Mouse (Mus musculus) R1 (cell line): ENCODE measurements around the gene Asic4.

Source experiments
- DNase-seq: peaks from one replicate; pipeline ENCODE4 v3.0.0-alpha.2; 2018; ENCODE audit warnings: low read depth, low spot score

Asic4 gene

DNA sequence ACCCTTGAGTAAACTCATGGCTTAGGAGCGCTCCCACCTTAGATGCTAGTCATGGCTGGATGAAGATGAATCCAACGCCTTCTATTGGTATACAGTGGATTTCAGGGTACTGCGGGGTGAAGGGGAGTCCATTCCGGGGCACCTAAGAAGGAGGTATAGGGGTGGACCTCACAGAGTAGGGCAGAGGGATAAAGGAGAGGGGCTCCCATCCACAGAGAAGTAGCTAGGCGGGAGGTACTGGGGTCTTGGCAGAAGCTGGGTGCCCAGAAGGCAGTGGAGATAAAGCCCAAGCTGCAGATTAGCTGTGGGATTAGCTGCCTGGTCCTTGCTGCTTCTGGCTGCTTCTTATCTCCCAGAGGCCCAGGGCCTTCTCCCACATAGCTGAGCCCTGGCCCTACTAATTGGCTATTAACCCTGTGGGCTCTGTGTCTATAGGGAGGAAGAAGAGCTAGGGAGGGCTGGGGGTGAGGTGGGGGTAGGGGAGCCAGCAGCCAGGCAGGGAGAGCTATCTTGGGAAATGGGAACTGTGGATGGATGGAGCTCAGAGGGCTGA is 13.5 kb downstream of the Asic4 start:
- DNase-seq = no peak

DNA sequence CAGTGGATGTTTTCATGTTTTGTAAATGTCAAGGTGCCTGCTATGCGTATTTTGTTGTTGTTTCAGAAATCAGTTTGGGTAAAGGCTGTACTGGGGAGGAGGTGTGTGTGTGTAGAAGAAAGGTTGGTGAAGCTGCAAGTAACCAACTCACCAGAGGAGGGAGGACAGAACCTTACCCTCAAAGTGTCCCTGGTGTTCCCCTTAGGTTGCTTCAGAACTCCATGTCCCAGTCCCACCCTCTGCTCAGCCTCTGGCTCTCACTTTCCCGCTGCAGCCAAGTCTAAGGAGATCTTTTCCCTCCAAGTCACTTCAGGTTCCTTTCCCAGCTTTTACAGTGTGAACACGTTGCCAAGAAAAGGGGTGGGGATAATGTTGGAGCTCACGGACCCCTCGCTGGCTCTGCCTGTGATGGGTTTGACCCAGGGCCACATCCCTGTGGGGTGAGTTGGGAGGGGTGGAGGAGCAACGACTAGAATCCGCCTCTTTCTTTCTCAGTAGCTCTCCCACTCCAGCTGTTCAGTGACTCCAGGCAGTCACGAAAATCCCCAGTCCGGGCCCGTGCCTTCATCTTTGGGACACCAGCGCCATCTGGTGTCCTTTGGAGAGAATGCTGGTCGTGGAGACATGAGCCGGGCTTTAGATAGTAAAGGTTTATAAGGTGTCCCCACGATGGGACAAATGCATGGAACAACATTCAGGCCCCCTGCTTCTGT is 17.1 kb downstream of the Asic4 start:
- DNase-seq = peak; percentile 78

DNA sequence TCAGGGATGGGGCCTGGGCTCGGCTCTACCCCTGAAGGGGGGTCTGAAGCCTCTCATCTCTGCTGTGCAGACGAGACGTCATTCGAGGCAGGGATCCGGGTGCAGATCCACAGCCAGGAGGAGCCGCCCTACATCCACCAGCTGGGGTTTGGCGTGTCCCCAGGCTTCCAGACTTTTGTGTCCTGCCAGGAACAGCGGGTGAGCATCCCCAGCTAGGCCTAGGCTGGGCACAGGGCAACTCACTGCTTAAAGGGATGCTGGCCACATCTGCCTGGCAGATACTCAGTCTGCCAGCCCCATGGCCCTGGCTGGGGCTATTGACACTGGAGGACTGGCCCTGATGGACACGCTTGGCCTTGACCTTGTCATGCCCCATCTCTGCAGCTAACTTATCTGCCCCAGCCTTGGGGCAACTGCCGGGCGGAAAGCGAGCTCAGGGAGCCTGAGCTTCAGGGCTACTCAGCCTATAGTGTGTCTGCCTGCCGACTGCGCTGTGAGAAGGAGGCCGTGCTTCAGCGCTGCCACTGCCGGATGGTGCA is 19.1 kb downstream of the Asic4 start:
- DNase-seq = no peak

DNA sequence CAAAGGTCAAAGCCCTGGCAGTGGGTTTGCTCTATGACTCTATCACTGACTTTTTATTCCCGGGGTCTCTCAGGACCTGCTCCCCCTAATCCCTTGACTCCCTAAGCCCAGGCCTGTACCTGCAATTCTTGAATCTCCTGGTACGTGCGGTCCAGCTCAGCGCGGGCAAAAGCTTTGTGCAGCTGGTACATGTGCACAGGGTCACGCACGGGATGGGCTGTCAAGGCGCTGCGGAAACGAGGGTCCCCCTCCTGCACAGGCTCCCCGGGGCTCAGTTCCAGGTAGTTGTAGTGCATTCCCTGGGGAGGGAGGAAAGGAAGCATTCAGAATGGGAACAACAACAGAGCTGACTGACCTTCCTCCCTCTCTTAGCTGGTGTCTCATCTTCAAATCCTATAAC is 26.2 kb downstream of the Asic4 start:
- no peak for DNase-seq

DNA sequence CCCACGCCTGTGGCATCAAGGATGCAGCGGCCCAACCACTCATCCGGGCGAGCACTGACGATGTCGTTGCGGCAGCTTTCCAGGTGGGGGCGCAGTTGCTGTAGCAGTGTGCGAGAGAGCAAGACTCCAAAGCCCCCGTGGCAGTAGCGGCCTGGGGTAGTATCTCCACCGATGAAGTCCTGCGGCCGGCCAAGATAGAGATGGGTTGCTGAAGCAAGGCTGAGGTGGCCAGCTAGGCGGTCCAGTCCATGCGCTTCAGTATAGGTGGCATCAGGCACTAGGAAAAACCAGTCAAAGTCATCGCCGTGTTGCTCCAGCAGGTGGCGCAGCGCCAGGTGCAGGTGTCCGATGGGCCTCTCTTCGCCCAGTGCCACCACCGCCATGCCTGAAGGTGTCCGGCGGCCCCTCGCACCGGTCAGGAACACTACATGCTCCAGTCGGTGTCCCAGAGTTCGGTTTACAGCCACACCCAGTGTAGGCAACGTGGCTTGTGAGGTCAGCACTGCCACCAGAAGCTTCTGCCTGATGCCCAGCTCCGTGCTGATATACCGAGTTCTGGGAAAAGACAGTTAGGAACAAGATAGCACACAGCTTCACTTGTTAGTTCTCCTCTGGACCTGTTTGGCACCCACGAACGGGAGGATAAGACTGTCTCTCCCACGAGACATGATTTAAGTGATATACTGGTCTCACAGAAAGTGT is 27.2 kb downstream of the Asic4 start:
- peak; percentile 78 for DNase-seq

DNA sequence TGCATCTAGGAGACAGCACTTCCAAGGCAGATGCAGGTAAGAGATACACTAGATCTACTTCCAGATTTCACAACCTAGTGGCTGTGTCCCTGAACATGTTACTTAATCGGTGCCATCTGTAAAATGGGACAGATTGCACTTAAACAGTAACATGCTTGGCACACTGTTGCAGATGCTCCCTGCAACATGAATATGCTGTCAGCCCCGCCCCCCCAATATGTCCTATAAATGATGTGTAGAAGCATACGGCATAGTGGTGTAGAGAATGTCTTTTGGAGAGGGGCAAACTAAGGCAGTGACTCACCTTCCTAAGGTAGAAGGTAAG is 27.7 kb downstream of the Asic4 start:
- no peak for DNase-seq

DNA sequence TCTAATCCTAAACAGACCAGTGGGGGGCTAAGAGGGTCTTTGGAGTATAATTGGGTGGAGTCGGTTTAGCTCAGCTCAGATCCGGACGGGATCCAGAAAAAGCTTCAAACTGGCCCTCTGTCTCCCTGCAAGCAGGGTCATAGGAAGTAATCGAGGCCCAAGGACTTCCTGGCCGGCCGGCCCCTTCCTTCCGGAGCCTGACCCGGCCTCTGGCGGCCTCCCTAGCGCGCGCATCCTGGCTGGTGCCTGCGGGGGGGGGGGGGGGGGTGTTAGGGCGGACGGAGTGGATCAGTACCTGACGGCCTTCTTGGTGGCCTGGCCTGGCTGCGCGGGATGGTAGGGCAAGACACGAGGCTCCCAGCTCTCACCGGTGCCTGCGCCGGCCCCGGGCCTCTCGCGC is 28.3 kb downstream of the Asic4 start:
- DNase-seq = no peak

DNA sequence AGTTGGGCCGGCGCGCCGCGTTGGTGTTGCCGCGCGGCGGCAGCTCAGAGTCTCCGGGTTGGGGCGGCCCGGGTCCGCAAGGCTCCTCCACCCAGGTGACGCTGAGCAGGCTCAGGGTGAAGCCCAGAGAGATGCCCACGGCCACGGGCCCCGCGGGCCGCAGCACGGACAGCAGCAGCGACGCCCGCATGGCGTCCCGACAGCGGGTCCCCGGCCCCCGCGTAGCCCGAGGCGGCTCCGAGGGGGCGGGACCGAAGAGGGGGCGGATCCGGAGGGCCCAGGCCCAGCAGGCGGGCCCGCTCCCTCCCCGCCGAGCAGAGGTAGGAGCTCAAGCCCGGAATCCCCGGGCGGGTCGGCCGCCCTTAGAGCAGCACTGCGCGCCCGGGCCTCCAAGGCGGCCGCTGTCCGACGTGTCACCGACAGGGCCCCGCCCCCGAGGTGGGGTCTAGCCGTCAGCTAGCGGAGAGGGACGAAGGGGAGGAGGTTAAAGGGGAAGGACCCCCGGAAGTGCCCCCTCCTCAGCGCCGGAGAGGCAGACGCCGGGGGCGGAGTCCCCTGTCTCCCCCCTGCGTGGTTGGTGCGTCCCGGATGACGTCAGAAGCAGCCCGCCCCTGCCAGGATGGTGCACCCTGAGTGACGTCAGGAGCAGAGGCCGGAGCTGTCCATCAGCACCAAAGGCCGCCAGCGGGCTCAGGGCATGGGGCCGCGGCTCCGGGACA is 28.8 kb downstream of the Asic4 start, which contains the start of the genes Chpf and Tmem198:
Gene Chpf, minus strand, starts transcription at position 392 of the 719 bp plus-strand sequence.
Gene Tmem198, plus strand, starts transcription at position 617 of the 719 bp plus-strand sequence.
- peak; percentile 99 for DNase-seq

DNA sequence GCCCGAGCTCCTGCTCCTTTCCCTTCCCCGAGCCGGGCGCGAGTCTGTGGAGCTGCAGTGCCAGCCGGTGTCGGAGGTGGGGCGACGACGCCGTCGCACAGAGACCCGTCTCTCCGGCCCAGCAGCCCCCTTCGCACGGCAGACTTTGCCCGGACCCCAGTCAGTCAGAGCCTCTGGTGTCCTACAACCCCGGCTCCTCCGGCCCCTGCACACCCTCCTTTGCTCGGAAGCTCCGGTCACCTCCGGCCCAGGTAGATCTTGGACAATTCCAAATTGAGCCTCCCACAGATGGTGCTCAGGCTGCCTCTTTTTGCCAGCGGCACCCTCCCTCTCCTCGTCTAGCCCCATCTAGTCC is 29.4 kb downstream of the Asic4 start:
- no peak for DNase-seq

DNA sequence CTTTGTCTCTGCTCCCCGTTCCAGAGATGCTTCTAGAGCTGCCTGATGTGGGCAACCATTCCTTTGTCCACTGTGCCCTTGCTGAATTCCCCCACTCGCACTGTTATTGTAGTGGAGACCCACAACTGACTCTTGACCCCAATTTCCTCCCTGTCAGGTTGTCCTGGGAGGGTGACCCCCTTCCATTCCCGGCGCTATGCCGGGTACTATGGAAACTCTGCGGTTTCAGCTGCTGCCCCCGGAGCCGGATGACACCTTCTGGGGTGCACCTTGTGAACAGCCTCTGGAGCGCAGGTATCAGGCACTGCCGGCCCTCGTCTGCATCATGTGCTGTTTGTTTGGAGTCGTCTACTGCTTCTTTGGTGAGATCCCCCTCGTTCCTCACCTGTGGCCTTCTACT is 29.8 kb downstream of the Asic4 start:
- no peak for DNase-seq

DNA sequence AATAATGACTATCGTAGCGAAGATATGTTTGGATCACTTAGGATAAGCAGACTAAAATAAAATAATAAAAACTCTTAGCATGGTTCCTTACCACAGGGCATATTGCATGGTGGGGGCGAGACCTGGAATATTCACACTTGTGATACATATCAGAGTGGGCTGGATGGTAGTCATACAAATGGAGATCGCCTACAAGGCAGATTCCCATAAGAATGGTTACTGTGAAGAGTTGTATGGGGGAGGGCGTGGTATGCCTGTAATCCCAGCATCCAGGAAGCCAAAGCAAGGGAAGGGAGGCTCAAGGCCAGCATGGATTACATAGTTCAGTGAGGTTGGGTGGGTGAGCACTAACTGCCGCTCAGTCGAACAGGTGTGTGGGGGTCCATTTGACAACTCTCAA is 30.5 kb downstream of the Asic4 start:
- peak; percentile 82 for DNase-seq

DNA sequence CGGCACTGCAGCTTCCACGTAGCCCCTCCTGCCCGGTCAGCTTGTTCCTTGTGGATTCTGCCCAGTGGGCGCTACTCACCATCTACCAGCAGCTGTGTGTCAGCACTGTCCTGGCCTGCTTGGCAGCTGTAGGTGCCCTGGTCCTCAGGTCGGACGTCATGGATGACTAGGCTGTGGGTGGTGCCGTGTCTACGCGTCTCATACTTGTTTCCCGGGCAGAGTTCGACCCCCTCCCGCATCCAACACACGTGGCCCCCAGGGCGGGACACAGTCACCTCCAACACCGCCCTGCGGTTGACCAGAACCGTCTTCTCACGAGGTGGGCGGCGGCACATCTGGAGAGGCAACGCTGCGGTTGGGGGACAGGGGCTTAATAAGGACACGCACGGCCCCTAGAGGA is 36.3 kb downstream of the Asic4 start:
- DNase-seq = no peak

DNA sequence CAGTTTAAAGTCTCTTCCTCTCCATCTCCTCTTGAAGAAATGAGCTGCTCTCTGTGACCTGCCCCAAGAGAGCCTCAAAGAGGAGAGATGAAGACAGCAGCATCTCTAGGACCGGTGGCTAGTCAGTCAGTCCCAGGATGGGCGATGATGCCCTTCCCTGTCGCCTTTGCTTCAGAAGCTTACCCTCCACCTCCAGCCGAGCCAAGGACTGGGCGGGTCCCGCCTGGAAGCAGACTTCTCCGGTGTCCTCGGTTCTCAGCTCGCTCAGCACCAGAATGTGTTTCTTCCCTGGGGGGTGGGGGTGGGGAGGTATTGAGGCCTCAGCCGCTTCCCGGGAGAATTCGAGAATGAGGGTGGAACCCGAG is 36.8 kb downstream of the Asic4 start:
- no peak for DNase-seq

DNA sequence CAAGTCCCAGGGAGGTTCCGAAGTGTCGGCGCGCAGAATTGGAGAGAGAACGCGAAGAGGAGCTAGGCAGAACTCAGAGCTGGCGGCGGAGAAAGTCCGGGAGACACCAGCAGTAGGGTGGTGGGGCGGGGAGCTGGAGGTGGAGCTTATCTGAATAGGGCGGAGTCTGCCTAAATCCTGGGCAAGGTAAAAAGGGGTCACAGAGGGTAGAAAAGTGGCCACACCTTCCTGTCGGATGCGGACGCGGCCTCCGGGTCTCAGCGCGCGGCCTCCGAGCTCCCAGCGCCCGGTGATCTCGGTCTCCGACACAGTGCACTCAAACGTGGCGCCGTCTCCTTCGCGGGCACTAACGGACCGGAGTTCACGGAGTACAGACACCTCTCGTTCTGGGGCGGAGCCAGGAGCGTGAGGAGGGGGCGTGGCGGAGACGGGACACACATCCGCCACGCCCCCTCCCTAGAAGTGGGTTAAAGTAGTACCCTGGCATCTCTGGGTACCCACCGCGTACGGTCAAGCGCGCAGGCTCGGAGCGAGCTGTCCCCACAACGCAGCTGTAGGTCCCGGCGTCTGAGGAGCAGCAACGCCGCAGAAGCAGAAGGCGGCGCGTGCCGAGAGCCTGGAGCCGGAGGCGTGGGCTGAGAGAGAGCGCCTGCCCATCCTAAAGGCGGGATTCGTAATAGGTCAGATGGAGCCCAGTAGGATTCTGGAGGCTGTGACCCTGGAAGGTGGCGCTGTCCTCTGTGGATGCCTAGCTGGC is 37.3 kb downstream of the Asic4 start:
- peak; percentile 93 for DNase-seq

DNA sequence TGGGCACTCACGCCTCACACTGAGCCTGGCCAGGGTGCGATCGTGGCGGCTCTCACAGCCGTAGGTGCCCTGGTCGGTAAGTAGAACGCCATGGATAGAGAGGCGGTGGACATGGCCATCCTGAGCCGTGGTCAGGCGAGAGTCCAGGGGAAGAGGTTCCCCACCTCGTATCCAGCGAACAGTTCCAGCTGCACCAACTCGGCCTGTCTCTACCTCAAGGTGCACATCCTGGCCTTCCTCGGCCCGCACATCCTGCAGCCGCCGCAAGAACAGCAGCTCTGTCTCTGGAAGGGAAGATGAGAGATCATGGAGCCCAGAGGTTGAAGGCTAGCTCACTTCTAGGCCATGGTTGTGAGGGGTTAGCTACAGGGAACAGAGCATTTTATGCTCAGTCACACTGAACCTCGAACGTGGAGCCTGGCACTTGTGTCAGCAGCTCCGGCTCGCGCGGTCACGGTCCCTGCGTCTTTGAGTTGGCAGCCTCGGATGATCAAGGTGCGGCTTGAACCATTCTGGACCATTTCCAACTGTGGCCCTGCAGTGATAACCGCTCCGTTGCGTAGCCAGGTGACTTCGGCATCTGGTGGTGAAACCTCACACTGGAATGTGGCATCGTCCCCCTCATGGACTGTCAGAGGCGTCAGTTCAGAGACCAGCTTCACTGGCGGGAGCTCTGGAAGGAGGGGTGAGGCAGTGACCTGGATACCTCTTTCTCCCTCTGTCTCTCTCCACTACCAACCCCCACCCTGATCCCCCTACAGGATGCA is 40.7 kb downstream of the Asic4 start:
- DNase-seq = no peak

DNA sequence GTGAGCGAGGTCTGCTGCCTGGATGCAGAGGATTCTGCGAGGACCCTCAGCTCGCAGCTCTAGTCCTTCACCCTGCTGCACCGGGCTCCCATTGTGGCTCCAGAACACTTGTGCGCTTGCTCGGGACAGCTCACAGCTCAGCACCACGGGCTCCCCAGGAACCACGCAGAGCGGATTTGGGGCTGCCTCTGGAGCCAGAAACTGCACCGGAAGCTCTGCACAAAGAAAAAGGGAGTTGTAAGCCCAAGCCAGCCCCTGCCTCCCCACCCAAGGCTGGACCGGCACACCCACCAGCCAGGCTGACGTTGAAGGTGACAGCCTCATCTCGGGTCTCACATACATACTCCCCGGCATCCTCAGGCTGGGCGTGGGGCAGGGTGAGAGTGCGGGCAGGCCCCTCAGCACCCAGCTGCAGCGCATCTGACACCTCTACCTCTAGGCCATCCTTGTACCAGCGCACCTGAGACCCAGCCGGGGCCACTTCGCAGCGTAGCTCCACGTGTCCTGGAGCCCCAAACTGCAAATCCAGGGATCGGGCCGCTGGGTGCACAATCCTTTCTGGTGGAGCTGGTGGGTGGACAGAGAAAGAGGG is 42.4 kb downstream of the Asic4 start:
- peak; percentile 71 for DNase-seq

DNA sequence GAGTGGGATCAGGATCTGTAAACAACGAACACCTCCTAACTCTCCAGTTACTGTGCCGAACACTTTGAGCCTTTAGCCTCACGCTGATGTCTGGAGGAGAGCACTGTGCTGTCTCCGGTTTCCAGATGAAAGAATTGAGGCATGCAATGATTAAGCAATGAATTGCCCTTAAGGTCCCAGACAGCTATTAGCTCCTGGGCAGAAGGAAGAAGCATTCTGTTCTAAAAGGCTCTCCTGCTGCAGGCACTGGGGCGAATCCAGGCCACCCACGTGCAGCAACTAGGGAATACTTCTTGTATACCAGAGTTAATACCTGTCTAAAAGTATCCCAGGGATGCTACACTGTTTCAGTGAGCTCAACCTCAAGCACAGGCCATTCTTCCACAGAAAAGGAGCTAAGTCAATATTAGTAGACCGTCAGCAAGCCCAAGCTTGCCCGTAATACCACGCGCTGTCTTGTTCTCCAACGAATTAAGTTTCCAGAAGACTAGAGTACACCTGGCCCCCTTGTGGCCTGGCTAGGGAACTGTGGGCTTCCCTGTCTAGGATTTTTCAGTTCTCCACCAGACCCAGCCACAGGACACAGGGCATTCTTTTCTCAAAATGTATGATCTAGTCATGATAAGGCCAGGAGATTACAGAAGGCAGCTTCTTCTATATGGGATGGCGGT is 44.8 kb downstream of the Asic4 start:
- peak; percentile 81 for DNase-seq

DNA sequence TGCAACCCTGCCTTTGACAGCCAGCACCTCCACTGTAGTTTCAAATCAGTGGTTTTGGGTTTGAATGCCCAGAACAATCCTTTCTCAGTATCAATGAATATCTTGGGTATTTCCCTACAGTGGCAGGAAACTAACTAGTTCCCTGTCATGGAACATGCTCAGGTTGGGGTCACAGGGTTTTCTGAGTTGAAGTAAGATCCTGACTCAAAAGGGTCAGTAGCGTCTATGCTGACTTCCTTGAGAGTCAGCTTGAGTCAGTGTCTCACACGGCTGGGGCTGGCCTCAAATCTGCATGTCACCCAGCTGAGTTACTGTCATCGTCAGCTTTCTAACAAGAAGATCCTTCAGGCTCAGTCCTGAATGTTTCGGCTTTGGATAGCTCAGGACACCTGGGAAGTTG is 48.7 kb downstream of the Asic4 start:
- DNase-seq = no peak

DNA sequence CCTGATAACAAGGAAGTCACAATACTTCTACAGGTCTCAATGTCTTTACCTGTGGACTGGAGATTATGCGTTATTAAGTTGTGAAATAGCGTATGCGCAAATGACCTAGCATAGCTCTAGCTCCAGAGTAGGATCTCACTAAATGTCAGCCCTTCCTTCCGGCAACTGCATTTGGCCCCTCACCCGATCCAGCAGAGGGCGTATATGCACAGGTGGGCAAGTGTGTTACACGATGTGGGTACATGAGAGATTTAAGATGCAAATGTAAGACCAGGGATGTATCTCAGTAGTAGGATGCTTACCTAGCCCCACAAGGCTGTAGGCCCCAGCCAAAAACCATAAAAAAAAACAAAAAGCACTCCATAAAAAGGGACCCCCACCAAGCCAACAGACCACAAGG is 49.2 kb downstream of the Asic4 start:
- peak; percentile 63 for DNase-seq

DNA sequence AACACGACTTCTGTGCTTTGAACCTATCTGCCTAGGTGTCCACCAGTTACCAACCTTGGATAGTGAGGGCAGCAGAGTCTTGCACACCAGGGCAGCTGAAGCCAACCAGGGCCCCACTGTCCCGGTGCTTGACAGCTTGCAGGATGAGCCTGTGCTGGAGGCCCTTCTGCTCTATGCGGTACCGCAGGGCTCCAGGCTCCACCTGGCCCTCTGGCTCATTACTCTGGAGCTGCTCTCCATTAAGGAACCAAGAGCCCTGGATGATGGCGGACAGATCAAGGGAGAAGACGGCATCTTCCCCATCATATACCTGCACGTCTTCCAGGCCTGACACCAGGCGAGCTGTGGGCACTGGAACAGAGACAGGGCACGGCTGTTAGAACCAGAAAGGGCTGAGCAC is 51.7 kb downstream of the Asic4 start:
- DNase-seq = no peak
